Mouse (Mus musculus): ENCODE data around the gene Rasip1.

Gene Rasip1

DNA sequence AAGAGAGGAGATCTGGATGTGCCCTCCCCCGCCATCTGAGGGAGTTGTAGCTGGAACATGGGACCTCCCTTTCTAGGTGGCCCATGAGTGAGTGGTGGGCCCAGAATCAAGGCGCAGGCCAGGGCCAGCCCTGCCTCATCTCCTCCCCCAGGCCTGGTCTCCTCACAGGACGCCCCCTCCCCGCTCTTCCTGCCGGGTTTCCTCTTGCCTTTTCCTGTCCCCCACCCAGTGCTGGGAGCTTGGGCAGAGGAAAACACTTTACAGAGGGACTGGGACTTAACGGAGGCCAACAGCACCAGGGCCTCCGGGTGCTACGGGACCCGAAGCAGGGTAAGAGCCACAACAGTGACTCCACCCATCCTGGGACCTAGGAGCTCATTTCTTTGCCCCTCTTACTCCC is at the start of gene Rasip1:
Rasip1 (plus strand) TSS at position 228 of the 400 bp plus-strand sequence.
- no peak for DNase-seq

DNA sequence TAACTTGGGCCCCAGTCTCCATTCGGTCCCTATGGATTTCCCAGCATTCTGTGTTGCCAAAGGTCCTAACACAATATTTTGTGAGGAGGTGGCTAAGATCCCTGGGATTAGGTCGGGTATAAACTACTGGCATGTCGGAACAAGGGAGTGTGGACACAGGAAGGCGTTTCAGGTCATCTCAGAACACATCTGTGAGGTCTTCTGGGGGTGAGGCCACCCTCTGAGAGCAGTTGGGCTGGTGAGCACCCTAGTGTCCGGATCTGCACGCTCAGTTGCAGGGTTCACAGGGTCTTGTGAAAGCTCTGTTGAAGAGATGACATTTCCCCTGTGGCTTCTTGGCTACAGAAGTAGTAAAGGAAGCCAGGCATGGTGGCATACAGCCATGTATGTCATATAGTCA is 41.4 kb upstream of the Rasip1 start:
- DNase-seq = no peak

DNA sequence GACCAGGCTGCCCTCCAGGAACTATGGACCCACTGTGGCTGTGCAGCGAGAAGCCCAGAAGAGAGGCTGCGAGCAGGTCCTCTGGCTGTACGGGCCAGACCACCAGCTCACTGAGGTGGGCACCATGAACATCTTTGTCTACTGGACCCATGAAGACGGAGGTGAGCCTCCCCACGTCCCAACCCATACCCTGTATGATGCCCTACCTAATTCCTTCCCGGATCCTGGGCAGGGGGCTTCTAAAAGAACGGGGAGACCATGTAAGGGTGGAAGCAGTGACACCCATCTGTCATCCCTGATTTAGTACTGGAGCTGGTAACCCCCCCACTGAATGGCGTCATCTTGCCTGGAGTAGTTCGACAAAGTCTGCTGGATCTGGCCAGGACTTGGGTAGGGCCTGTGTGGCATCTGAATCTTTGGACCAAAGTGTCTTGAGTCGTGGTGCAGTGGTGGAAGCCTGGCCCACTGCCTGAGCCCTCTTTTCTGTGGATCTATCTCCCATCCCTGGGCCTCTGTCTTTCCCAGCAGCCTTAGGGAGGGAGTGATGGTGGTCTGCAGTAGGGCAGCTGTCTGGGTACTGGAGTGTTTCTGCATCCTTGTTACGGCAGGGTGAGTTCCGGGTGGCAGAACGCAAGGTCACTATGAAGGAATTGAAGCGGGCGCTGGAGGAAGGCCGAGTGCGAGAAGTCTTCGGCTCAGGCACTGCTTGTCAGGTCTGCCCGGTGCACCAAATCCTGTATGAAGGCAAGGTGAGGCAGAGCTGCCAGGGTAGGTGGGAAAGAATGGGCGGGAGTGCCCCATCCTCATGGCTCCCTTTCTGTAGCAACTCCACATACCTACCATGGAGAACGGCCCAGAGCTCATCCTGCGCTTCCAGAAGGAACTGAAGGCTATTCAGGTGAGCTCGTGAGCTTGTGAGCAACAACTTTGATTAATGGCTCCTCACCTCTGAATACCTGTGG is 39.4 kb upstream of the Rasip1 start:
- DNase-seq = no peak

DNA sequence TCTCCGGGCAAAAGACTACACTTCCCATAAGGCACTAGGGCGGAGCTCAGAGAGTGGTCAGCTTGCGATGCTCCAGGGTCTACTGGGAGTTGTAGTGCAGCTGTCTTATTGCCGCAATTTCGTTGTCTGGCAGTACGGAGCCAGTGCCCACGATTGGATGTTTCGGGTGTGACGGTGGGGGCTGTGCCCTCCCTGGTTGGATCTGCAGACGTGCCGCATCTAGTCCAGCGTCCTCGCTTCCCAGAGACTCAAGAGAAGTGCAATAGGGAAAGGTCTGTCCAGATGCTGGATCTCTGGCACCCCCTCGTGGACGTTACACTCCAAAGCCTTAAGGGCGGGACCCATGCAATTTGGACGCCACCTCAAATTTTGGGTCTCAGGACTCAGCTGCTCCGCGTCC is 38.1 kb upstream of the Rasip1 start:
- DNase-seq = peak; percentile 71 to 86

DNA sequence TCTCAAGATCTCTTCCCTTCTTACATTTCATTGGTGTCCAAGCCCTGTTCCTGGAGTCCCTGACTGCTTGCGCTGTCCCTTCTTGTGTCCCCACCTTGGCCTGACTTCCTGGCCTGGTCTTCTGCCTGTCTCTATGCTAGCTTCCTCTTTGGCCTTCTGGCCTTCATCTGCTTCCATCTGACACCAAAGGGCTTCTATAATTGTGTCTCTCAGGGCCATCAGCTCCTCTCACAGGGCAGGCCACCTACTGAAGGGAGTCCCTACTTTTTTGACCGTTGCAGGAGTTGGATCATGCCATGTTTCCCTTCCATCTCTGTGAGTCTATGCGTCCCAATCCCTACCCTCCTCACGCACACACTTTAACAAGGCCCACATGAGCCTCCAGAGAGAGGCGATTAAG is 37.4 kb upstream of the Rasip1 start:
- no peak for DNase-seq

DNA sequence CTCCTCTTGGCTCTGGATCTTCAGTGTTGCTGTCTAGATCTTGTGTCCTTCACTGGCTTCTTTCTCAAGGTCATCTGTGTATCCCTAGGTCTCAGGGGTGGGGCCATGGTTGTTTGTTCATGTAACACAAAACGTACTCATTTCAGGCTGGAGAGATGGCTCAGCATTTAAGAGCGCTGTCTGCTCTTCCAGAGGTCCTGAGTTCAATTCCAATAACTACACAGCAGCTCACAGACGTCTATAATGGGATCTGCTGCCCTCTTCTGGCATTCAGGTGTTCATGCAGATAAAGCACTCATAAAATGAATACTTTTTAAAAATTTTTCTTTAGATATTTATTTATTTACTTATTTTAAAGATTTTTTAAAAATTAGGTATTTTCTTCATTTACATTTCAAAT is 36.4 kb upstream of the Rasip1 start:
- DNase-seq = no peak

DNA sequence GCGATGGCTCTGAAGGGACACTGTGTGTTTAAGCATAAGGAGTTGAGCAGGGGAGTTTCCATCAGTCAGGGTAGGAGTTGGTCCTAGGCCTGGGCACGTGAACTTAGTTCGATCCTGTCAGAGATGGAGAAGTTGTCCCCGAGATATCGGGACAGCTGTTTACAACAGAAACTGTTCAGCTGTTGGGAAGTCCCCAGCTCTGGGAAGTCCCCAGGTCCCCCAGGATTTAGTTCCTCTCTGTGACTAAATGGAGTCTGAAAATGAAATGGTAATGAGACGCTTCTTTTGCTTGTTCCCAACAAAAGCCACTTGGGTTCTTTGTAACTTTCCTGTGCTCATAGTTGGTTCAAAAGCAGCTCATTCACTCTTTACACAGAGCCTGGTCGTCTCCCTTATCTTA is 35.4 kb upstream of the Rasip1 start:
- peak in 1 of 2 experiments; percentile 29 for DNase-seq

DNA sequence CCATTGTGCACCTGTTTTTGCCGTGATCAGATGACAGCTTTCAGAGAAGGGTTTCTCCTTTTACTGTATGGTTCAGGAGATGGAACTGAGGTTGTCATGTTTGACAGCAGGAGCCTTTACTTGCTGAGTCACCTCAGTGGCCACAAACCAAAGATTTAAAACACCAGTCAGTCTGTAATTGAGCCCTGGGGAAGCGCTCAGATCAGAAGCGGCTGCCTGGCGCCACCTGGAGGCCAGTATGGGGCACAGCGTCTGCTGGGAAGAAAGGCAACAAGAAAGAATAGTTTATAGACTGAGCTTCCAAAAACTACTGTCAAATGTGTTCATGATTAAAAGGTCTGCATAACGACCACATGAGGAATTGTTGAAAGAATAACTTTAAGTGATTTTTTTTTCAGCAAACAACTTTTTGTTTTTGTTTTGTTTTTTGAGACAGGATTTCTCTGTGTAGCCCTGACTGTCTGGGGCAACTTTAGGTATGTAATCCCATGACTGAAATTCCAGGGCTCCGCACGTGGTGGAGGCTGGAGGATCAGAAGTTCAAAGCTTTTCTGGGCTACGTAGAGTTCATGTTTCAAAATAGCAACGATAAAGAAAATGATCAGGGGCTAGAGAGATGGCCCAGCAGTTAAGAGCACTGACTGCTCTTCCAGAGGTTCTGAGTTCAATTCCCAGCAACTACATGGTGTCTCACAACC is 34.0 kb upstream of the Rasip1 start:
- peak; percentile 50 to 78 for DNase-seq

DNA sequence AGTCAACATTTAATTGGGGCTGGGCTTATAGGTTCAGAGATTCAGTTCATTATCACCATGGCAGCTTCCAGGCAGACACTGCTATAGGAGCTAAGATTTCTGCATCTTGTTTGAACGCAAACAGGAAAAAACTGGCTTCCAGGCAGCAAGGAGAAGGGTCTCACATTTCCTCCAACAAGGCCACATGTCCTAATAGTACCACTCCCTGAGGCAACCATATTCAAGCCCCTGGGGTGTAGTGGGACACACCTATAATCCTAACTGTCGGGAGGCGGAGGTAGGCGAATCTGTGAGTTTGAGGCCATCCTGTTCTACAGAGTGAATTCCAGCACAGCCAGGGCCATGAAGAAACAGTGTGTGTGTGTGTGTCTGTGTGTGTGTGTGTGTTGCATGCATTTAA is 32.1 kb upstream of the Rasip1 start:
- no peak for DNase-seq

DNA sequence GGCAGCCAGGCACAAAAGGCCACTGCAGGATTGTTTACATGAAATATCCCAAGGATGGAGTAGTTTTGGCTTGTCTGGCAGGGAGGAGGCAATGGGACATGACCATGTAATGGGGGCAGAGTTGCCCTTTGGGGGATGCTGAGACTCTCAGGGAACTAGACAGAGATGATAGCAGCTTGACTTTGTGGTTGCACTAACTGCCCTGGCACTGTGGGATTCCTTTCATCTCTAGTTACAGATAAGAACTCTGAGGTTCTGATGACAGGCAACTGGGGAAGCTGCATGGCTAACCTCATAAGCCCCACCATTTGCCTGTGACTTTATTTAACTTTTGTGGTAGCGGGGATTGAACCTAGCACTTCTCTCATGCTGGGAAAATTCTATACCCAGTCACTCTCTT is 31.2 kb upstream of the Rasip1 start:
- DNase-seq = no peak

DNA sequence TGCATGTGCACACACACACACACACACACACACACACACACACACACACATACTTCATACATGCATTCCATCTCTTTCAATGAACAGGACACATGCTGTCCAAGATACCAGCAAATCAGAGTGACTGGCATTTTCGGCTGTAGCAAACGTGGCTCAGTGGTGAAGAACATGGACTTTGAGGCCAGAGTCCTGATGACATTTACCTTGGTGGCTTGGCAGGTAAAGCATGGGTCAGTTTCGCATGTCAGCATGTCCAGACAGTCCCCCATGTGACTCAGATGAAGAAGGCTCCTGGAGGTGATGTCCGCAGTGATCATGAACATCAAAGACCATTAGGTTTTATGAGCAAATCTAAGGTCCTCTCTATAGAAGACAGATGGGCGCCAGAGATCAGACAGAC is 30.3 kb upstream of the Rasip1 start:
- DNase-seq = no peak

DNA sequence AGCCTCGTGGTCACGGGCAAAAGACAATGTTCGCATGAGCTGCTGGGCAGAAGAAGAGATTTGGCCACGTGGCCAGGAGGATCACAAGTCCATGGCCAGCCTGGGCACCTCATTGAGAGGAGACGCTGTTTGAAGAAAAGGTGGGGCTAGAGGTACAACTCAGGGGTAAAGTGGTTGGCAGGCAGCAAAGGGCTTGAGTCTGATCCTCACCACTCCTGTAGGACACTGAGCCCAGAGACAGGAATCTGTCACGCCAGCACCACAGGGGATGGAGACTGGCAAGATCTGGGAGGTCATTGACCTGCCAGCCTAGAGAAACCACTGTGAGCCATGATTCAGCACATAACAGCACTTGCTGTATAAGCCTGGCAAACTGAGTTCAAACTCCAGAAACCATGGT is 29.8 kb upstream of the Rasip1 start:
- DNase-seq = no peak

DNA sequence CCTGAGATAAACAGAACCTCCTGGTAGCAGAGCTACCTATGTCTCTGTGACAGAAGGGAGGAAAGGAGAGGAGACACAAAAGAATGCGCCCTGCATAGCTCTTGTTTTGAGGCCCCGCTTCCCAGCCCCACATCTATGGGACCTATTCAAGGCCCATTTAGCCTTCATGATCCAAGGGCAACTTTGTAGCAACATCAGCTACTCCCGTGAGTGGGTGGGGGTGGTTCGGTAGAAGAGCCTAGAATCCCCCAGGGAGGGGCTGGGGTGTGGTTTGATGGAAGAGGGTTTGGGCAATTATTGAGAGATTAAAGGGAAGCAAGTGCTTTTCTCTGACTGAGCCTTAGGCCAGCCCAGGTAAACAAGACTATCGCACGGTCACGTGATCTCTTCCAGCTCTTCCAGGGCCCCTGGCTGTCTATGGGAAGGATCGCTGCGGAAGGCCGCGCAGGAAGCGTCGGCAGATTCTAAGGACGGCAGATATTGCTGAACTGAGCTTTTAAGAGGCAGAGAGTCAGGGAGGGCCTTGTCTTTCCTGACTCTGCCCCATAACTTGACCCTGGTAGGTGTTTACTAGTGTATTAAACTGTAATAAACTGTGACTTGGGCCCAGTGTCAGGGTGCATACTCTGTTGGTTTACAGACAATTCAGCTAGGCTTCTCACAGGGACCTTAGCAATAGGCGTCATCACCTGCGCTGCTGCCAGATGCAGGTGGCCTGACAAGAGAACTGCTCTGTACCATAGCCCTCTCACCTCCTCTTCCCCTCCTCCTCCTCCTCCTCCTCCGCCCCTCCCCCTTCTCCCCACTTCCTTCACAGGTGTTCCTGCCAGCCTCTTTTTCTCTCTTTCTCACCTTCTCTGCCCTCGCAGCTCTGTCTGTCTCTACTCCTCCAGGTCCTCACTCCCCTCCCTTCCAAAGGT is 28.1 kb upstream of the Rasip1 start:
- DNase-seq = no peak

DNA sequence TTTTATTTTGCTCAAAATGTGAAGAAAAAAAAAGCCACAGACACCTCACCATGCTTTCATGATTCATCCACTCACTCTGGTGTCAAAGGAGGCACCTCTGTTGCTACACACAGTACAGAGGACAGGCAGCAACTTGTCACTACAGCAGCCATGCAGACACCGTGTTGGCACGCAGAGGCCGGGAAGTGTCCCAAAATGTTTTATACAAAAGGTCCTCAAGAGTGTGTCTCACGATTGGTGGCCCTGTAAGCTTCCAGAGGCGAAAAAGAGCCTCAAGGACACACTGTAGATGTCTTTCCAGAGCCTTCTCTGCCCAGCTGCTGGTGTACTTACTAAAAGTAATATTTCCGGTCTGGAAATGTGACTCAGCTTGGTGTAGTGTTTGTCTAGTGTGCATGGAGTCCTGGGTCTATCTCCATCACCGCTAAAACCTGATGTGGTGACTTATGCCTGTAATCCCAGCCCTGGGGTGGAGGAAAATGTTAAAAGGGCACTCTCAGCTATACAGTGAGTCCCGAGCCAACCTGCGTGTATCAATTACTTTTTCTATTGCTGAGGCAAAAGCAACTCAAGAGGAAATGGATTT is 21.5 kb upstream of the Rasip1 start:
- DNase-seq = no peak

DNA sequence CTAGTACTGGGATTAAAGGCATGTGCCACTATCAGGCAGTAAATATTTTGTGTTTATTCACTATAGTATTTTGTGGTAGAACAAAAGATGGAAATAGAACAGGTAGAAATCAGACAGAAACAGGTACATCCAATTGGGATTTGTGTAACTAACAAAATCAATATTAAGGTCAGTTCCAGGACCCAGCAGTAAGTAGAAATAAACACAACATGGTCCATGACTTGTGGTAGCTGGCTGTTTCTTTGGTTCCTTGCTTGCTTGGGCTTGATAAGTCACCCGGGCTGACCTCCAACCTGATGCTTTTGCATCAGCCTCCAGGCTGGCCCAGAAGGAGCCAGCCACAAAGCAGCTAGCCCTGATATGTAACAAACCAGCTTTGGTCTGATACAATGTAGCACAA is 17.8 kb upstream of the Rasip1 start:
- no peak for DNase-seq

DNA sequence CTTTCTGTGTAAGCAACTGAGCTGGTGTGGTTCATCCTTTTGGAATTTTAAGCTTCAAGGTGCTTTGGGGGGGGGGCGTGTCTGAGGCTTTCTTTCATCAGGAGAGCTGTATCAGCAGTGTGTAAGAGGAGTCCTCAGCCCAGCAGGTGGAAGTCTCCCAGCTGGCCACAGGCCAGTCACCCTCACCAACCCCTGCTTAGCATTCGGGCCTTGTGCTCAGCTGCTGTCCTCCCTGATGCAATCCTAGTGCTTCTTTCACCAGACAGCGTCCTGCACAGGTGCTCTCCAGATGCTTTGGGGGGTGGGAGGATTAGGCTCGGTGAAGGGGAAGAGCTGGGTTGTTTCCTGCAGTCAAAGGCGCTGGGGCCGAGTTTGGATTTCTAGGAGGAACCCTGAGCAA is 11.0 kb upstream of the Rasip1 start:
- no peak for DNase-seq

DNA sequence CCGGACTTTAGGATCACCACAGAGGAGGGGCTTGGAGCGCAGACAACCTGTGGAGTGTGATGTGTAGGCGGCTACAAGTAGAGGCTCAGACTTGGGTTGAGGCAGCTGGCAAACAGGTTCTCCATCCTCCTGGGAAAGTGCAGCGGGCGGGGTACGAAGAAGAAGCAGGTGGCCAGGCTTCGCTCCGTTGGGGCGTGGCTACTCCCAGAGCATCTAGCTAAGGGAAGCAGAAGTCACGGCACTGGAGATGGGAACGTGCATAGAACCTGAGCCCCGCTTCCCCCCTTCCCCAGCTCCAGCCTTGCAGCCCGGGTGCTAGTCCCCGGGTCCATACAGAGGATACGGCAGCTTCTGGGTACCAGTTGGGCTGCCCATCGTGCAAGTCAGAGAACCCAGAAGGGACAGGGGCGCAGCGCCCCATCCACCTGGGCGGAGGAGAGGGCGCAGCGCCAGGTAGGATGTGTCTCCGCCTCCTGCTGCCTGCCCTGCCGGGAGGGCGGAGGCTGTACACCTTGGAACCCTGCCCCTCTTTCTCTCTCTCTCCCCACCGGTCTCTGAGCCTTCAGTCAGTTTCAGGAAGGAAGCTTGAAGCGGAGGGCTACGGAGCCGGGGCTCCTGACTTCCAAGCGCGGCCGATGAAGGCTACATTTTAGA is 10.1 kb upstream of the Rasip1 start, which contains the start of gene Fut1:
Fut1 (plus strand) TSS at position 248 of the 654 bp plus-strand sequence.
- no peak for DNase-seq

DNA sequence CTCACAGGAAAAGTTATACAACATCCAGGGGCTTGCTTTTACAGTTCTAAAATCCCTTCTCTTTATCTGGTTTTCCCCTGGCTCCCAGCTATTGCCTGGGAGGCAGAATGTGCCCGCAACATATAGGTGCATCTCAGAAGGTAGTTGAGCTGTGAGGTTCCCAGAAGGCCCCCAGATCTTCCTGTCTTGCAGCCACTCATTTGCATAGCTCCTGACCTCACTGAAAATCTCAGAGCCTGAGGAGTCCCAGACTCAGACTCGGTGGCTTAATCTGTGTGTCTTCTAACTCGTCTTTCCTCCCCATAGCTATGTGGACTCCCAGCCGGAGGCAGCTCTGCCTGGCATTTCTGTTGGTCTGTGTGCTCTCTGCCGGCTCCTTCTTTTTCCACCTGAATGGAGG is 9.0 kb upstream of the Rasip1 start:
- DNase-seq = no peak

DNA sequence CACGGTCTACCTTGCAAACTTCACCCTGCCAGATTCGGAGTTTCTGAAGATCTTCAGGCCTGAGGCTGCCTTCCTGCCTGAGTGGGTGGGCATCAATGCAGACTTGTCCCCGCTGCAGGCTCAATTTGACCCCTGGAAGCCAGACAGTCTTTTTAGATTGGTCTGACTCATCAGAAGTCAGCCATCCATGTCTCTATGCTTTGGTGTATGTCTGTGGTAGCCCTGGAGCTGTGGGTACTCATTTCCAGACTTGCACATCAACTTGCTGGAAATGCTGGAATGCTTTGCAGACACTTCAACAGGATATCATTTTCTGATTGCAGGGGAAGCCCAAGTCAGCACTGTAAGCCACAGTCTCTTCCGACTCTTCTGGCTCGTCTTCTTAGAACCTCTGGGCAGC is 7.7 kb upstream of the Rasip1 start:
- DNase-seq = no peak

DNA sequence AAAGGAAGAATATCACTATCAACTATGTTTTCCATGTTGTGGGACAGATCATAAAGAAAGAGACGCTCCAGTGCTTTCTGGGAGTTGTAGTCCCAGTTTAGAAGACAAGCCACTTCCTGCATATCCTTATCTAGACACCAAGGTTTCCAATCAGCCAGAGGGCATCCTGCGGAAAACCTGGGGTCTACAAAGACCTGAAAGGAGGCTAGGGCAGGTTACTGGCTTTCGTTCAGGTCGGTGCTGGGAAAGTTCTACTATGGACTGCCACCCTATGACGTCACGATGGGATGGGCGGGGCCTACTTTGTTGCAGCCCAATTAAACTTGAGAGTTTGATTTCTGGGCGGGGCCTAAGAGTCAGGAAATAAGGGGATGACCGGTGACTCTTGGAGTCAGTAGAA is 5.8 kb upstream of the Rasip1 start, which contains the start of gene Izumo1:
Izumo1 (plus strand) TSS at position 369 of the 400 bp plus-strand sequence.
- no peak for DNase-seq

DNA sequence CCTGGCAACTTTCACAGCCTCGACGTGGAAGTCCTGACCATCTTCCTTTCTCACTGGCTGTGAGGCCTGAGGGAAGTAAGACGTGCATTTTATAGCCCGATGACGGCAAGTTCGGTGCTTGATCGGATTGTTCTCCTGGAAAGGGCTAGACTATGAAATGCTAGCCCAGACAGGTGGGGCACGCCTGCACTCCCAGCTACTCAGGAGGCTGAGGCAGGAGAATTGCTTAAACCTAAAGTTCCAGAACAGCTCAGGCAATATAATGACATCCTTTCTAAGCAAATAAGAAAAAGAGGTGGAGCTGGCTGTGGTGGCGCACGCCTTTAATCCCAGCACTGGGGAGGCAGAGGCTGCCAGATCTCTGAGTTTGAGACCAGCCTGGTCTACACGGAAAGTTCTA is 3.8 kb upstream of the Rasip1 start:
- DNase-seq = no peak

DNA sequence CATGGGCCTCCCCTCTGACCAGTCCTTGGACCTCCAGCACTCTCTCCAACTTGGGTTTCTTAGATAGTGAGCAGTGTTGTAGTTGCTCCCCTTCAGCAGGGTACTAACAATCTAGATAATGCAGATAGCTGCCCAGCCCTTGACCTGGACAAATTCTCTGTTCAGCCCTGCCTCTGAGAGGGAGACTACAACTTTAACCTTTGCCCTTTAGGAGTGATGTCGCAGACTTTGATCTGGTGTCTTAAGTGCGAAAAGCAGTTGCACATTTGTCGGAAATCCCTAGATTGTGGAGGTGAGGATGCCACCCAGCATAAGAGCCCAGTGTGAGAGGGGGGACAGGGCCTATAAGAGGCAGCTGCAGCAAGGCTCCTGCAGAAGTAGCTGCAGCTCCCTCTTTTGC is 2.6 kb upstream of the Rasip1 start:
- DNase-seq = no peak

All from spleen, adult 18-20 months (tissue).